Mouse (Mus musculus): ENCODE measurements around the gene Boc. TPM values are rescaled to one million over a fixed set of nuclear protein-coding genes. Genes with fewer than 3 reads are reported as not detected.

The Boc gene
- polyA plus RNA-seq (2014; fragmentation: Nextera tagmentation; extraction: Ambion mirVana): 7.8 and 9.9 TPM in 2 replicates

- under 1% methylated on average over 42 of the region's 46 CpGs for WGBS
- Histone ChIP-seq H3K27me3 (ENCODE audit: control insufficient read depth, insufficient read depth, low read length) (no peaks in the 10 kb centered on the region), H3K27ac (ENCODE audit: low read depth, low read length) (peak within 1 kb of the TSS; percentile 79), H3K4me2 (ENCODE audit: low read depth, low read length) (peak within 1 kb of the TSS; percentile 95), H3K4me1 (ENCODE audit: control insufficient read depth, insufficient read depth, low read length) (0 out of 2 replicates have a peak, but pooled peaks cover 2% of the 10 kb centered on the region), H3K9me3 (ENCODE audit: control insufficient read depth, low read length) (no peaks in the 10 kb centered on the region), H3K36me3 (ENCODE audit: control insufficient read depth, insufficient read depth, low read length) (no peaks in the 10 kb centered on the region), H3K9ac (replicated peaks; ENCODE audit: low read depth, low read length) (peak within 1 kb of the TSS; percentile 76), H3K4me3 (ENCODE audit: low read depth, low read length) (peak within 1 kb of the TSS; percentile 74)
- peak; percentile 73 for ATAC-seq (ENCODE audit: low read depth)
These were observed at the start of gene Boc for GRCm38 (mm10) chr16:44558471-44559329. TSS of gene Boc (minus strand) at chr16:44558897.

GRCm38 (mm10) chr16:44606643-44607042 lies 47.9 kb upstream of the Boc start:
- 91% methylated on average over 1 of the region's 1 CpGs for WGBS
- ATAC-seq (ENCODE audit: low read depth): no peak
- Histone ChIP-seq H3K9me3 (ENCODE audit: control insufficient read depth, low read length) (no peaks in the 10 kb centered on the region), H3K4me2 (ENCODE audit: low read depth, low read length) (no peak overlapping the region), H3K27me3 (ENCODE audit: control insufficient read depth, insufficient read depth, low read length) (no peaks in the 10 kb centered on the region), H3K9ac (replicated peaks; ENCODE audit: low read depth, low read length) (no peak overlapping the region), H3K36me3 (ENCODE audit: control insufficient read depth, insufficient read depth, low read length) (no peaks in the 10 kb centered on the region), H3K4me1 (ENCODE audit: control insufficient read depth, insufficient read depth, low read length) (no peaks in the 10 kb centered on the region), H3K27ac (ENCODE audit: low read depth, low read length) (no peak overlapping the region), H3K4me3 (ENCODE audit: low read depth, low read length) (no peak overlapping the region)

DNA sequence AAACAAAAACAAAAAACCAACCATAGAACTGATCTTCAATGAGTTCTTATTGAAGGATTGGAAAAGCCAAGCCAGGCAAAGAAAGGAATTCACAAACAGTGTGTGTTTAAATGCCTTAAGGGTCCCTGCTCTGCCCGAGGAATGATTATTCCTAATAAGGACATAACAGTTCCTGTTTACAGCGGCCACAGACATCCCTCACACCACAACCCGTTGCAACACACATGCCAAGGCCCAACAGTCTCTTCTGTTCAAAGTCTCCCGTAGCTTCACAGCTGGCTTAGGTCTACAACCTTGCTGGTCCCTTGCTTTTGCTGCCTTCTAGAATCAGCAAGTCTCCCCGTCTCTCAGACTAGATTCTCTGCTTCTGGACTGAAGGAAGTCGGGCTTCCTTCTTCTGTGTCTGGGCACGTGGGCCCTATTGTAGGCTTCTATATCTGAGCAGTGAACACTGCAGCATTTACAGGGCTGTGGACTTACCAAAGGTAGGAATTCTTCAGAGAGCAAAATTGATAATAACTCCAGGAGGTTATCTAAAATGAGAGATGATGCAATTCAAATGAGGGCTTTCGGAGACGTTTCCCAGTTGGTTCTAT lies 45.4 kb upstream of the Boc start:
- no peak overlapping the region for H3K4me3 ChIP-seq (ENCODE audit: low read depth, low read length)
- H3K36me3 ChIP-seq (ENCODE audit: control insufficient read depth, insufficient read depth, low read length): no peaks in the 10 kb centered on the region
- no peak overlapping the region for H3K4me2 ChIP-seq (ENCODE audit: low read depth, low read length)
- no peak for ATAC-seq (ENCODE audit: low read depth)
- no peak overlapping the region for H3K27ac ChIP-seq (ENCODE audit: low read depth, low read length)
- no peaks in the 10 kb centered on the region for H3K9me3 ChIP-seq (ENCODE audit: control insufficient read depth, low read length)
- H3K9ac ChIP-seq (replicated peaks; ENCODE audit: low read depth, low read length): no peak overlapping the region
- H3K27me3 ChIP-seq (ENCODE audit: control insufficient read depth, insufficient read depth, low read length): no peaks in the 10 kb centered on the region
- no peaks in the 10 kb centered on the region for H3K4me1 ChIP-seq (ENCODE audit: control insufficient read depth, insufficient read depth, low read length)
- 76% methylated on average over 9 of the region's 9 CpGs for WGBS

GRCm38 (mm10) chr16:44601999-44602794 lies 43.5 kb upstream of the Boc start:
- no peak for ATAC-seq (ENCODE audit: low read depth)
- Histone ChIP-seq H3K9ac (replicated peaks; ENCODE audit: low read depth, low read length) (no peak overlapping the region), H3K36me3 (ENCODE audit: control insufficient read depth, insufficient read depth, low read length) (no peaks in the 10 kb centered on the region), H3K4me3 (ENCODE audit: low read depth, low read length) (no peak overlapping the region), H3K9me3 (ENCODE audit: control insufficient read depth, low read length) (no peaks in the 10 kb centered on the region), H3K27me3 (ENCODE audit: control insufficient read depth, insufficient read depth, low read length) (no peaks in the 10 kb centered on the region), H3K4me1 (ENCODE audit: control insufficient read depth, insufficient read depth, low read length) (no peaks in the 10 kb centered on the region), H3K27ac (ENCODE audit: low read depth, low read length) (no peak overlapping the region), H3K4me2 (ENCODE audit: low read depth, low read length) (no peak overlapping the region)
- WGBS: 29% methylated on average over 8 of the region's 8 CpGs

DNA sequence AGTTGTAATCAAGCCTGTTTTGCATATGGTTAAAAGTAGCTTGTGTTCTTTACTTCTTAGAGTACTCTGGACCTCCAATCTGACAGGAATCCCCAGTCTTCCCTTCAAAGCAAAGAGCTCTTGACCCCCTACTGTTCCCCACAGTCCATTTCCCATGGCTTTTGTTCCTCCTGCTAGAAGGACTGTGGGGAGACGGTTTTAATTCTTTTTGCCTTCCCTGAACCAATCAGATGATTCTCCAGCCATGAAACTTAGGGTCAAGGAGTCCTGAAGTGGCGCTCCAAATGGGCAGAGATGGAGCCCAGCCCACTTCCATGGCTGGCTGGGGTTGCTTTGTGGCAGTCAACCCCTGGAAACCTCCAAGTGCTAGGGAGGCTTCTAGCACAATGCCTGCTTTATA lies 42.5 kb upstream of the Boc start:
- no peak overlapping the region for H3K9ac ChIP-seq (replicated peaks; ENCODE audit: low read depth, low read length)
- no peak for ATAC-seq (ENCODE audit: low read depth)
- no peaks in the 10 kb centered on the region for H3K36me3 ChIP-seq (ENCODE audit: control insufficient read depth, insufficient read depth, low read length)
- H3K27me3 ChIP-seq (ENCODE audit: control insufficient read depth, insufficient read depth, low read length): no peaks in the 10 kb centered on the region
- 10% methylated on average over 2 of the region's 2 CpGs for WGBS
- no peak overlapping the region for H3K4me3 ChIP-seq (ENCODE audit: low read depth, low read length)
- no peaks in the 10 kb centered on the region for H3K4me1 ChIP-seq (ENCODE audit: control insufficient read depth, insufficient read depth, low read length)
- no peak overlapping the region for H3K4me2 ChIP-seq (ENCODE audit: low read depth, low read length)
- H3K9me3 ChIP-seq (ENCODE audit: control insufficient read depth, low read length): no peaks in the 10 kb centered on the region
- no peak overlapping the region for H3K27ac ChIP-seq (ENCODE audit: low read depth, low read length)

- H3K9me3 ChIP-seq (ENCODE audit: control insufficient read depth, low read length): no peaks in the 10 kb centered on the region
- no peak overlapping the region for H3K4me3 ChIP-seq (ENCODE audit: low read depth, low read length)
- H3K9ac ChIP-seq (replicated peaks; ENCODE audit: low read depth, low read length): no peak overlapping the region
- 87% methylated on average over 2 of the region's 2 CpGs for WGBS
- H3K4me1 ChIP-seq (ENCODE audit: control insufficient read depth, insufficient read depth, low read length): no peaks in the 10 kb centered on the region
- no peak overlapping the region for H3K4me2 ChIP-seq (ENCODE audit: low read depth, low read length)
- no peaks in the 10 kb centered on the region for H3K27me3 ChIP-seq (ENCODE audit: control insufficient read depth, insufficient read depth, low read length)
- H3K36me3 ChIP-seq (ENCODE audit: control insufficient read depth, insufficient read depth, low read length): no peaks in the 10 kb centered on the region
- no peak overlapping the region for H3K27ac ChIP-seq (ENCODE audit: low read depth, low read length)
- no peak for ATAC-seq (ENCODE audit: low read depth)
These were observed 38.6 kb upstream of the Boc start for GRCm38 (mm10) chr16:44597106-44597806.

- Histone ChIP-seq H3K27ac (ENCODE audit: low read depth, low read length) (no peak overlapping the region), H3K9me3 (ENCODE audit: control insufficient read depth, low read length) (no peaks in the 10 kb centered on the region), H3K9ac (replicated peaks; ENCODE audit: low read depth, low read length) (no peak overlapping the region), H3K4me3 (ENCODE audit: low read depth, low read length) (no peak overlapping the region), H3K36me3 (ENCODE audit: control insufficient read depth, insufficient read depth, low read length) (no peaks in the 10 kb centered on the region), H3K4me1 (ENCODE audit: control insufficient read depth, insufficient read depth, low read length) (no peaks in the 10 kb centered on the region), H3K4me2 (ENCODE audit: low read depth, low read length) (no peak overlapping the region), H3K27me3 (ENCODE audit: control insufficient read depth, insufficient read depth, low read length) (no peaks in the 10 kb centered on the region)
- 82% methylated on average over 1 of the region's 1 CpGs for WGBS
- ATAC-seq (ENCODE audit: low read depth): no peak
These were observed 30.8 kb upstream of the Boc start for GRCm38 (mm10) chr16:44589506-44589905.

DNA sequence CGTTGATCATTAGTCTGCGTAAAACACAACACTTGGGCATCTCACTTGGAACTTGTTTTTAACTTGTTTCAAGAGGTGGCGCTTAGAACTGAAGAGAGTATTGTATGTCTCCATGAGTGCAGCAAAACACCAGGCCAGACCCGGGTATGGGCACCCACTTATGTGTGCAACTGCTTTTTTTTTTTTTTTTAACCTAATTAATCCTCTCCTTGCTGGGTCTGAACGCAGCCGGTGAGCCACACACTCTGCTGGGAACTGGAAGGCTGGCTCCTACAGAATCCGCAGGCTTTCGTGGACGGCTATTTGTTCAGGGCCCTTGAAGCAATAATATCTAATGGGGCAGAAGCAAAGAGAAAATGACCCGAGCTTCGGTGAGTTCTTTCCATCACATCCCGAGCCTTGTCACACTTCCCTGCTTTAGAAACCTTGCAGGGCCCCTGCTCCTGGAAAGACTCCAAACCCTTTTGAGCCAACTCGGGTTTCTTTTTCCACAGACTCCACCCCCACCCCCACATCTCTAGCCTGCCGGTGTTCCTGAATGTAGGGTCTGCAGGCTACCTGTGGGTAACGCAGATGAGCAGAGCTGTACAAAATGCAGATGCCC lies 20.8 kb upstream of the Boc start:
- no peaks in the 10 kb centered on the region for H3K9me3 ChIP-seq (ENCODE audit: control insufficient read depth, low read length)
- 8% methylated on average over 15 of the region's 15 CpGs for WGBS
- H3K36me3 ChIP-seq (ENCODE audit: control insufficient read depth, insufficient read depth, low read length): no peaks in the 10 kb centered on the region
- H3K4me1 ChIP-seq (ENCODE audit: control insufficient read depth, insufficient read depth, low read length): no peaks in the 10 kb centered on the region; the same call in 1 of the 2 replicates
- no peak overlapping the region for H3K4me3 ChIP-seq (ENCODE audit: low read depth, low read length)
- 0 out of 2 replicates have a peak overlapping the region, but pooled peaks have one; percentile 12 for H3K27ac ChIP-seq (ENCODE audit: low read depth, low read length)
- peak; percentile 85 for ATAC-seq (ENCODE audit: low read depth)
- peak overlapping the region; percentile 3; the same call in 1 of the 2 replicates for H3K4me2 ChIP-seq (ENCODE audit: low read depth, low read length)
- H3K9ac ChIP-seq (replicated peaks; ENCODE audit: low read depth, low read length): no peak overlapping the region
- H3K27me3 ChIP-seq (ENCODE audit: control insufficient read depth, insufficient read depth, low read length): no peaks in the 10 kb centered on the region

Data from neural tube, embryonic 14.5 days (tissue).